Comparison of ENCODE assay signal across 18 mouse cellular contexts in genomic region chr1:87864889-87865288, GRCm38 (mm10).
"Had no signal": no experiment of that assay in that cellular context is flagged by ENCODE, and none has a peak within 500 bp of the region (broad histone marks: within the 10 kb centered on the region; RNA-seq: fewer than 3 reads in every experiment).

No protein-coding gene starts in this region.

- H3K27me3 ChIP-seq: liver, embryonic 13.5 days; liver, embryonic 15.5 days; lung, embryonic 15.5 days; midbrain, embryonic 12.5 days; neural tube, embryonic 13.5 days; neural tube, embryonic 15.5 days had no signal

- H3K4me2 ChIP-seq: liver, embryonic 13.5 days; liver, embryonic 15.5 days; lung, embryonic 15.5 days; midbrain, embryonic 12.5 days; neural tube, embryonic 13.5 days; neural tube, embryonic 15.5 days had no signal

- H3K4me3 ChIP-seq: liver, embryonic 13.5 days; liver, embryonic 15.5 days; lung, embryonic 15.5 days; midbrain, embryonic 10.5 days; midbrain, embryonic 12.5 days; myocyte; neural tube, embryonic 13.5 days; neural tube, embryonic 15.5 days had no signal

- H3K9ac ChIP-seq: liver, embryonic 13.5 days; liver, embryonic 15.5 days; liver, postnatal 0 days; lung, embryonic 15.5 days; midbrain, embryonic 12.5 days; neural tube, embryonic 13.5 days; neural tube, embryonic 15.5 days had no signal

- H3K36me3 ChIP-seq: liver, embryonic 13.5 days; liver, embryonic 15.5 days; lung, embryonic 15.5 days; midbrain, embryonic 10.5 days; midbrain, embryonic 12.5 days; neural tube, embryonic 13.5 days; neural tube, embryonic 15.5 days had no signal

- H3K27ac ChIP-seq: liver, embryonic 13.5 days; liver, embryonic 15.5 days; lung, embryonic 15.5 days; midbrain, embryonic 10.5 days; midbrain, embryonic 12.5 days; neural tube, embryonic 13.5 days; neural tube, embryonic 15.5 days had no signal

- H3K4me1 ChIP-seq: midbrain, embryonic 12.5 days had no signal

- DNase-seq: liver, embryonic 13.5 days; liver, postnatal 0 days; lung, adult 2 months; lung, postnatal 14 days; lung, postnatal 36 days; midbrain, embryonic 14.5 days; right cerebral cortex, postnatal 25 days; right cerebral cortex, postnatal 4 days; spleen, adult 18-20 months; thymus, adult 18-20 months; thymus, postnatal 25 days had no signal

- H3K9me3 ChIP-seq: liver, embryonic 13.5 days; liver, embryonic 15.5 days; lung, embryonic 15.5 days; midbrain, embryonic 10.5 days; midbrain, embryonic 12.5 days; neural tube, embryonic 13.5 days; neural tube, embryonic 15.5 days had no signal
